Mouse (Mus musculus): ENCODE results near the gene Tdrkh. TPM values are rescaled to one million over a fixed set of nuclear protein-coding genes. Genes with fewer than 3 reads are reported as not detected.

Tdrkh gene
- polyA plus RNA-seq, 1 experiment = 12.3 TPM

DNA sequence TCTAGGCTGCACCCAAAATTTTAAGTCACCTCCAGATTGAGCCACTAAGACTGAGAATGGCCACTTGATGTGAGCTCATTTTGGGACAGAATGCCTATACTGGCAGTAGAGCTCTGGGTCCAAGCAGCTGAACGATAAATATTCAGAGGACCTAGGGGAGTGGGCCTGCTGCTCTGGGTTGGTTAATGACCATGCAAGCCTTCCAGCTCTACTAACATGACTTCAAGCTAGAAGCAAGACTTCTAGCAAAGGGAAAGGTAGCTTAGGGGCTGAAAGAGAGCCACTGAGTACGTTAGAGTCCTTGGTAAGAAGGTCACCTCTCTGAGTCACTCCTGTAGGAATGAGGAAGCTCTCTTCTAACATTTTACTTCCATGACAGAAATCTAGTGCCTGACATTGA, 20.9 kb upstream of the Tdrkh start:
- H3K27ac ChIP-seq (ENCODE audit: insufficient read depth, low read length) = no peak overlapping the region
- no peaks in the 10 kb centered on the region for H3K9me3 ChIP-seq (replicated peaks; ENCODE audit: control insufficient read depth, insufficient read depth, low read length, poor library complexity, severe bottlenecking)
- H3K36me3 ChIP-seq (ENCODE audit: control insufficient read depth, insufficient read depth, low read length, poor library complexity, severe bottlenecking) = no peaks in the 10 kb centered on the region
- H3K4me3 ChIP-seq (ENCODE audit: low read depth, low read length) = no peak overlapping the region
- H3K9ac ChIP-seq (ENCODE audit: low read depth, poor library complexity, severe bottlenecking) = no peak overlapping the region
- TF ChIP-seq POLR2A (IDR thresholded peaks at IDR 0.05; ENCODE audit: insufficient read depth, low read length) = no peak
- no peak for TF ChIP-seq EP300 (IDR thresholded peaks at IDR 0.05; ENCODE audit: insufficient read depth, low read depth, low read length)
- no peak for TF ChIP-seq CTCF (IDR thresholded peaks at IDR 0.05; ENCODE audit: low read depth, low read length)
- no peaks in the 10 kb centered on the region for H3K4me1 ChIP-seq (ENCODE audit: control insufficient read depth, insufficient read depth, low read length)
- no peaks in the 10 kb centered on the region for H3K27me3 ChIP-seq (ENCODE audit: control insufficient read depth, insufficient read depth, low read length, poor library complexity, severe bottlenecking)

GRCm38 (mm10) chr3:94393049-94393448, 20.0 kb upstream of the Tdrkh start:
- no peak for TF ChIP-seq EP300 (IDR thresholded peaks at IDR 0.05; ENCODE audit: insufficient read depth, low read depth, low read length)
- TF ChIP-seq CTCF (IDR thresholded peaks at IDR 0.05; ENCODE audit: low read depth, low read length) = no peak
- TF ChIP-seq POLR2A (IDR thresholded peaks at IDR 0.05; ENCODE audit: insufficient read depth, low read length) = no peak
- Histone ChIP-seq H3K9me3 (replicated peaks; ENCODE audit: control insufficient read depth, insufficient read depth, low read length, poor library complexity, severe bottlenecking) (no peaks in the 10 kb centered on the region), H3K27ac (ENCODE audit: insufficient read depth, low read length) (no peak overlapping the region), H3K36me3 (ENCODE audit: control insufficient read depth, insufficient read depth, low read length, poor library complexity, severe bottlenecking) (no peaks in the 10 kb centered on the region), H3K9ac (ENCODE audit: low read depth, poor library complexity, severe bottlenecking) (no peak overlapping the region), H3K4me1 (ENCODE audit: control insufficient read depth, insufficient read depth, low read length) (no peaks in the 10 kb centered on the region), H3K27me3 (ENCODE audit: control insufficient read depth, insufficient read depth, low read length, poor library complexity, severe bottlenecking) (no peaks in the 10 kb centered on the region), H3K4me3 (ENCODE audit: low read depth, low read length) (no peak overlapping the region)

- TF ChIP-seq CTCF (IDR thresholded peaks at IDR 0.05; ENCODE audit: low read depth, low read length) = no peak
- H3K9ac ChIP-seq (ENCODE audit: low read depth, poor library complexity, severe bottlenecking) = no peak overlapping the region
- no peaks in the 10 kb centered on the region for H3K27me3 ChIP-seq (ENCODE audit: control insufficient read depth, insufficient read depth, low read length, poor library complexity, severe bottlenecking)
- no peaks in the 10 kb centered on the region for H3K4me1 ChIP-seq (ENCODE audit: control insufficient read depth, insufficient read depth, low read length)
- H3K36me3 ChIP-seq (ENCODE audit: control insufficient read depth, insufficient read depth, low read length, poor library complexity, severe bottlenecking) = no peaks in the 10 kb centered on the region
- no peak overlapping the region for H3K27ac ChIP-seq (ENCODE audit: insufficient read depth, low read length)
- H3K9me3 ChIP-seq (replicated peaks; ENCODE audit: control insufficient read depth, insufficient read depth, low read length, poor library complexity, severe bottlenecking) = no peaks in the 10 kb centered on the region
- H3K4me3 ChIP-seq (ENCODE audit: low read depth, low read length) = no peak overlapping the region
Measured at GRCm38 (mm10) chr3:94396336-94396735, 16.7 kb upstream of the Tdrkh start.

DNA sequence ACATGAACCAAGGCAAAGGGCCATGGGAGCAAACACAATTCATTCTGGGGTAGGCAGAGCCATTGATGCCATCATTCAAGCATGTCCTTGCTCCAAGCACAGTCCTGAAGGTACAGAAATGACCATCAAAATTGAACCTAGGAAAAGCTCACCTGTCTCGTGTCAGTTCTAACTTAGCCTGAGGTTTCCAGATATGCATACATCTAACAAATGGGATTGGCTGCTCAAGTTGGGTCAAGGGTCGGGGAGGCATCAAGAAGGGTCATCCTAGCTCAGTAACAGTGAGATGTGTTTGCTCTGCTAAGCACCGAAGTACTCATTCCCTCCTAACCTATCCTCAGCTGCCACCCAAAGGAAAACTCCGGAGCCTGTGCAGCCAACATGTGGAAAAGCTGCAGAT, 16.2 kb upstream of the Tdrkh start:
- Histone ChIP-seq H3K27me3 (ENCODE audit: control insufficient read depth, insufficient read depth, low read length, poor library complexity, severe bottlenecking) (no peaks in the 10 kb centered on the region), H3K27ac (ENCODE audit: insufficient read depth, low read length) (no peak overlapping the region)

DNA sequence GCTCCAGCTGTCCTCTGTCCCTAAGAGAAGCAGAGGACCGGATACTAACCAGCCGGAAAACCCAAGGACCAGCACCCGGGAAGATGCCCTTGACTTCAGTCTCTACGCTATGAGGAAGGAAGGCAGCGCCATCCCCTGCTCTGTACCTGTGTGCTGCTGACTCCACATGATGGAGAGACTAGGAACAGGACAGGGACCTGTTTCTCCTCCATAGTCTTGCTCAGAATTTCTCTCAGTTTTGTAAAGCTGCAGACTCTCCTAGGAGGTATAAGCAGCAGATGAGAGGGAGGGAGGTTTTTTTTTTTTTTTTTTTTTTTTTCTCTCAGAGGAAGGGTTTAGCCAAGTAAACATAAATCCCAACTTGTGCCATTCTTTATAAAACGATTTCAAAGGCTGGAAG, 14.9 kb upstream of the Tdrkh start, which contains the start of gene Lingo4:
Gene Lingo4 (plus strand): TSS at position 301 of the 400 bp plus-strand sequence.
- TF ChIP-seq CTCF (IDR thresholded peaks at IDR 0.05; ENCODE audit: low read depth, low read length) (no peak), POLR2A (IDR thresholded peaks at IDR 0.05; ENCODE audit: insufficient read depth, low read length) (no peak), EP300 (IDR thresholded peaks at IDR 0.05; ENCODE audit: insufficient read depth, low read depth, low read length) (no peak)
- no peaks in the 10 kb centered on the region for H3K4me1 ChIP-seq (ENCODE audit: control insufficient read depth, insufficient read depth, low read length)
- no peaks in the 10 kb centered on the region for H3K9me3 ChIP-seq (replicated peaks; ENCODE audit: control insufficient read depth, insufficient read depth, low read length, poor library complexity, severe bottlenecking)
- H3K9ac ChIP-seq (ENCODE audit: low read depth, poor library complexity, severe bottlenecking) = no peak within 1 kb of the TSS
- H3K27ac ChIP-seq (ENCODE audit: insufficient read depth, low read length) = no peak within 1 kb of the TSS
- no peaks in the 10 kb centered on the region for H3K27me3 ChIP-seq (ENCODE audit: control insufficient read depth, insufficient read depth, low read length, poor library complexity, severe bottlenecking)
- H3K4me3 ChIP-seq (ENCODE audit: low read depth, low read length) = no peak within 1 kb of the TSS
- H3K36me3 ChIP-seq (ENCODE audit: control insufficient read depth, insufficient read depth, low read length, poor library complexity, severe bottlenecking) = no peaks in the 10 kb centered on the region

More for the DNA sequence above, 16.2 kb upstream of the Tdrkh start:
- TF ChIP-seq EP300 (IDR thresholded peaks at IDR 0.05; ENCODE audit: insufficient read depth, low read depth, low read length) = no peak
- no peak for TF ChIP-seq CTCF (IDR thresholded peaks at IDR 0.05; ENCODE audit: low read depth, low read length)
- TF ChIP-seq POLR2A (IDR thresholded peaks at IDR 0.05; ENCODE audit: insufficient read depth, low read length) = no peak
- no peaks in the 10 kb centered on the region for H3K36me3 ChIP-seq (ENCODE audit: control insufficient read depth, insufficient read depth, low read length, poor library complexity, severe bottlenecking)
- H3K4me1 ChIP-seq (ENCODE audit: control insufficient read depth, insufficient read depth, low read length) = no peaks in the 10 kb centered on the region
- H3K9ac ChIP-seq (ENCODE audit: low read depth, poor library complexity, severe bottlenecking) = no peak overlapping the region
- no peak overlapping the region for H3K4me3 ChIP-seq (ENCODE audit: low read depth, low read length)
- H3K9me3 ChIP-seq (replicated peaks; ENCODE audit: control insufficient read depth, insufficient read depth, low read length, poor library complexity, severe bottlenecking) = no peaks in the 10 kb centered on the region

GRCm38 (mm10) chr3:94398943-94399481, 14.1 kb upstream of the Tdrkh start:
- Histone ChIP-seq H3K27ac (ENCODE audit: insufficient read depth, low read length) (no peak overlapping the region), H3K9ac (ENCODE audit: low read depth, poor library complexity, severe bottlenecking) (no peak overlapping the region), H3K4me3 (ENCODE audit: low read depth, low read length) (no peak overlapping the region), H3K9me3 (replicated peaks; ENCODE audit: control insufficient read depth, insufficient read depth, low read length, poor library complexity, severe bottlenecking) (no peaks in the 10 kb centered on the region), H3K4me1 (ENCODE audit: control insufficient read depth, insufficient read depth, low read length) (no peaks in the 10 kb centered on the region), H3K27me3 (ENCODE audit: control insufficient read depth, insufficient read depth, low read length, poor library complexity, severe bottlenecking) (no peaks in the 10 kb centered on the region), H3K36me3 (ENCODE audit: control insufficient read depth, insufficient read depth, low read length, poor library complexity, severe bottlenecking) (no peaks in the 10 kb centered on the region)
- TF ChIP-seq POLR2A (IDR thresholded peaks at IDR 0.05; ENCODE audit: insufficient read depth, low read length) = no peak
- TF ChIP-seq CTCF (IDR thresholded peaks at IDR 0.05; ENCODE audit: low read depth, low read length) = no peak
- no peak for TF ChIP-seq EP300 (IDR thresholded peaks at IDR 0.05; ENCODE audit: insufficient read depth, low read depth, low read length)
